Mouse (Mus musculus) frontal cortex, adult 2 months (tissue): ENCODE data around the gene Nudt11. TPM values are rescaled to one million over a fixed set of nuclear protein-coding genes. Genes with fewer than 3 reads are reported as not detected.
"Not testable (repeated sequence)": the region's sequence is repeated elsewhere in the genome, so short reads cannot be mapped to it uniquely, and the experiment has no call there.

Source experiments
- DNase-seq, 2 experiments: peaks; one replicate each; pipeline ENCODE4 v3.0.0; 2022; ENCODE audit warnings: low spot score in 1 of 2; ENCODE audit errors: extremely low spot score in 1 of 2
- polyA plus RNA-seq: library from polyadenylated mRNA; depleted of rRNA; stranded (reverse); fragments of >200 nt; gene quantifications from 2 replicates; pipeline ENCODE4 v1.2.3, GENCODE M21; 2012; rRNA removed

Nudt11 gene
- polyA plus RNA-seq, result 24.9 and 25.9 TPM in 2 replicates

GRCm38 (mm10) chrX:6047066-6047935, at the start of gene Nudt11:
Nudt11 (plus strand) TSS chrX:6047453.
- peak in 1 of 2 experiments; percentile 5 for DNase-seq

GRCm38 (mm10) chrX:6047936-6048614, 822 bp downstream of the Nudt11 start:
- DNase-seq, result not testable (repeated sequence)

- DNase-seq, result no peak
These were observed 14.3 kb downstream of the Nudt11 start for GRCm38 (mm10) chrX:6061563-6061962.

- no peak for DNase-seq
These were observed 35.9 kb downstream of the Nudt11 start, which contains the start of gene AU022751 for GRCm38 (mm10) chrX:6082954-6083680. AU022751 (minus strand) TSS chrX:6083419.

GRCm38 (mm10) chrX:6091547-6091946, 44.3 kb downstream of the Nudt11 start:
- peak in 1 of 2 experiments; percentile 36 for DNase-seq

- DNase-seq, result peak in 1 of 2 experiments; percentile 55
These were observed 44.9 kb downstream of the Nudt11 start for GRCm38 (mm10) chrX:6091996-6092757.

Other genes starting within 250 kb of the Nudt11 start
- gene AU022751, start 36.0 kb downstream of the Nudt11 start, polyA plus RNA-seq, result 0.64 and 0.99 TPM in 2 replicates
- gene Nudt10, start 125.6 kb downstream of the Nudt11 start, polyA plus RNA-seq, result 22.7 and 25.6 TPM in 2 replicates